Mouse (Mus musculus) kidney, postnatal 0 days (tissue): Measurements from ENCODE around the gene Slc22a23. TPM values are rescaled to one million over a fixed set of nuclear protein-coding genes. Genes with fewer than 3 reads are reported as not detected.

Source experiments
- ATAC-seq: fragments of 200-750 bp; cut with Nextera tagmentation; replicated peaks from 2 replicates; pipeline ENCODE4 v1.8.0; 2017; ENCODE audit warnings: low read depth, moderate number of reproducible peaks, moderate TSS enrichment, moderate library complexity; ENCODE audit not compliant: low FRiP score
- DNase-seq: peaks from one replicate; pipeline ENCODE4 v3.0.0-alpha.2; 2016; ENCODE audit warnings: low spot score
- H3K27ac ChIP-seq: fragments of 300-500 bp; sonication (generic); 2 replicates; pipeline ENCODE4 v1.5.1; 2014; ENCODE audit warnings: mild to moderate bottlenecking
- H3K27me3 ChIP-seq: fragments of 300-500 bp; sonication (generic); 2 replicates; pipeline ENCODE4 v1.6.1; 2014; ENCODE audit warnings: low read length, mixed read lengths; ENCODE audit not compliant: insufficient read depth
- H3K36me3 ChIP-seq: fragments of 300-500 bp; sonication (generic); 2 replicates; pipeline ENCODE4 v1.6.1; 2014; ENCODE audit warnings: low read length, mixed read lengths; ENCODE audit not compliant: insufficient read depth
- H3K4me1 ChIP-seq: fragments of 300-500 bp; sonication (generic); replicated peaks from 2 replicates; pipeline ENCODE4 v1.6.1; 2014; ENCODE audit warnings: antibody characterized with exemption, low read length, mixed read lengths; ENCODE audit not compliant: insufficient read depth
- H3K4me2 ChIP-seq: fragments of 300-500 bp; sonication (generic); 2 replicates; pipeline ENCODE4 v1.6.1; 2014; ENCODE audit warnings: mild to moderate bottlenecking, low read length, moderate library complexity, mixed read lengths
- H3K4me3 ChIP-seq: fragments of 300-500 bp; sonication (generic); replicated peaks from 2 replicates; pipeline ENCODE4 v1.5.1; 2014; ENCODE audit warnings: low read depth, low read length
- H3K9ac ChIP-seq: fragments of 300-500 bp; sonication (generic); 2 replicates; pipeline ENCODE4 v1.6.1; 2014; ENCODE audit warnings: low read depth, low read length
- H3K9me3 ChIP-seq: fragments of 300-500 bp; sonication (generic); replicated peaks from 2 replicates; pipeline ENCODE4 v1.6.1; 2016; ENCODE audit warnings: low read length, inconsistent platforms, mixed read lengths
- CTCF ChIP-seq: IDR thresholded peaks from 2 replicates; pipeline ENCODE4 v1.5.1; 2016; ENCODE audit warnings: antibody characterized with exemption, low read depth, mild to moderate bottlenecking, moderate library complexity
- whole genome bisulfite sequencing: fragments of 180-500 bp; shearing (Covaris S2); extraction: QIAGEN DNeasy Blood & Tissue Kit; methylation state at CpG from one replicate; pipeline ENCODE4 v1.1.7; 2014; 5-methylcytosine and 5-hydroxymethylcytosine counted together
- polyA plus RNA-seq: library from polyadenylated mRNA; unstranded; fragments of >200 nt; fragmentation: Nextera tagmentation; extraction: Ambion mirVana; gene quantifications from 2 replicates; pipeline ENCODE4 v1.2.1, GENCODE M21; 2015

Gene Slc22a23
- polyA plus RNA-seq, 1 experiment from 2014 or later: 4.3 TPM

GRCm38 (mm10) chr13:34295787-34296435 is 49.1 kb downstream of the Slc22a23 start:
- H3K4me1 ChIP-seq: no peaks in the 10 kb centered on the region
- H3K4me3 ChIP-seq: no peak overlapping the region
- ATAC-seq (no peak), DNase-seq (no peak)
- WGBS: 89% methylated on average over 12 of the region's 12 CpGs
- no peak overlapping the region for H3K9ac ChIP-seq
- no peak overlapping the region for H3K4me2 ChIP-seq
- no peaks in the 10 kb centered on the region for H3K36me3 ChIP-seq
- no peak overlapping the region for H3K27ac ChIP-seq
- no peak for TF ChIP-seq CTCF
- no peaks in the 10 kb centered on the region for H3K9me3 ChIP-seq
- H3K27me3 ChIP-seq: no peaks in the 10 kb centered on the region

DNA sequence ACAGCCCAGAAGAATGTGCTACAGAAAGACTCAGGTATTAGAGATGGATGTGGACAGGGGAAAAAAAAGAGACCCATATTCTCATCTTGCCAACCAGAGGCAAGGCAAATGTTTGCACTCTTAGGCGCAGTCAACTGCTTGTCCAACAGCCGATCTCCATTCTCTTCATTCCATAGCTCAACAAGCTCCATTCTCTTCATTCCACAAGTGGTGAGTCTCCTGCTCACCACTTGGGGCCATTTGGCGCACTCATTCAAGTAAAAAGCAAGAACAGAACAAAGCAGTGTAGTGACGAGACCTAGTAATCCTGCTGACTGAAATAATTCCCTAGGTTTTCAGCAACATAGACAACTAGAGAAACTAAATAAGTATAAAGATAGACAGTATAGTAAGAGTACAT is 50.8 kb downstream of the Slc22a23 start:
- peak; percentile 10; the same call in 1 of the 2 replicates for TF ChIP-seq CTCF
- 79% methylated on average over 4 of the region's 4 CpGs for WGBS
- Histone ChIP-seq H3K9me3 (no peaks in the 10 kb centered on the region), H3K4me2 (no peak overlapping the region), H3K4me3 (no peak overlapping the region), H3K9ac (no peak overlapping the region), H3K27ac (no peak overlapping the region), H3K4me1 (no peaks in the 10 kb centered on the region), H3K36me3 (no peaks in the 10 kb centered on the region), H3K27me3 (no peaks in the 10 kb centered on the region)
- ATAC-seq (no peak), DNase-seq (no peak)

DNA sequence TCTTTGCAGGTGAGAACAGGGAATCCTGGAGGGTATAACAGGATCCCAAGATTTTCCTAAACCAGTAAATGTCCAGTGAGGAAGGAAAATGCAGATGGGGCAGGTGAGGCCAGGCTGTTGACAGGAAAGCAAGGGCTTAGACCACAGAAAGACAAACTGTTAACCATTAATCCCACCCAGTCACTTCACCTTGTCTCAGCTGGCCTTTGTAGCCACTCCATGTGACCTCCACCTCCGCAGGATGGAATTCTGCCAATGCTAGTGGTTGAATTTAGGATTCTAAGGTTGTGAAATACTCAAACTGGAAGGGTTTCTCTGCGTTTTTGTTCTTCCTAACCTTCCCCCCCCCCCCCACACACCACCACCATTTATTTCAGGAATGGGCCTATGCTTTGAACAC is 52.9 kb downstream of the Slc22a23 start:
- H3K4me1 ChIP-seq: 0 out of 2 replicates have a peak, but pooled peaks cover 5% of the 10 kb centered on the region
- no peak for TF ChIP-seq CTCF
- no peak overlapping the region for H3K27ac ChIP-seq
- DNase-seq (peak; percentile 41), ATAC-seq (peak; percentile 81; the same call in 1 of the 2 replicates)
- 36% methylated on average over 2 of the region's 2 CpGs for WGBS
- no peak overlapping the region for H3K9ac ChIP-seq
- no peaks in the 10 kb centered on the region for H3K36me3 ChIP-seq
- no peak overlapping the region for H3K4me2 ChIP-seq
- H3K9me3 ChIP-seq: no peaks in the 10 kb centered on the region
- no peak overlapping the region for H3K4me3 ChIP-seq
- no peaks in the 10 kb centered on the region for H3K27me3 ChIP-seq

DNA sequence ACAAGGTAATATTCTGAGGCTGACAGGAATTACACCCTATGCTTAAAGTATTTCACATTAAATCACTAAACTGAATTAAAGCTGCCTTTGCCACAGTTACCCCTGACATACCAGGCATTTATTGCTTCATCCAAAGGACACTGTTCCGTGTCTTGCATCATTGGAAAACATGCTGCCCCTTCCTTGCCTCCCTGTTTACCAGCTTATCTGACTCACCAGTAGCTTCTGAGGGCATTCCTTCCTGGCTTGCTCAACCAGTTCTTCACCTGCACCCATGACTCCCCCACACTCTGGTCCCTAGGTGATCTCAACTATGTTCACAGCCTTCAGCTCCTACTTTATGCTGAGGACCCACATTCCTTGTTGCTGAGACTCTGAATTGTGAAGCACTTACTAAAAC is 54.6 kb downstream of the Slc22a23 start:
- H3K4me3 ChIP-seq: no peak overlapping the region
- DNase-seq (no peak), ATAC-seq (no peak)
- H3K4me1 ChIP-seq: 0 out of 2 replicates have a peak, but pooled peaks cover 5% of the 10 kb centered on the region
- H3K4me2 ChIP-seq: no peak overlapping the region
- H3K27ac ChIP-seq: no peak overlapping the region
- no peaks in the 10 kb centered on the region for H3K9me3 ChIP-seq
- no peak for TF ChIP-seq CTCF
- WGBS: 74% methylated on average over 1 of the region's 1 CpGs
- H3K9ac ChIP-seq: no peak overlapping the region
- H3K36me3 ChIP-seq: no peaks in the 10 kb centered on the region
- no peaks in the 10 kb centered on the region for H3K27me3 ChIP-seq

- Histone ChIP-seq H3K4me1 (0 out of 2 replicates have a peak, but pooled peaks cover 5% of the 10 kb centered on the region), H3K9ac (no peak overlapping the region), H3K4me2 (no peak overlapping the region), H3K9me3 (no peaks in the 10 kb centered on the region), H3K36me3 (no peaks in the 10 kb centered on the region), H3K27me3 (no peaks in the 10 kb centered on the region), H3K4me3 (no peak overlapping the region), H3K27ac (no peak overlapping the region)
- DNase-seq (no peak), ATAC-seq (no peak)
- 74% methylated on average over 2 of the region's 2 CpGs for WGBS
- no peak for TF ChIP-seq CTCF
Observed at GRCm38 (mm10) chr13:34289567-34289966, 55.4 kb downstream of the Slc22a23 start.

DNA sequence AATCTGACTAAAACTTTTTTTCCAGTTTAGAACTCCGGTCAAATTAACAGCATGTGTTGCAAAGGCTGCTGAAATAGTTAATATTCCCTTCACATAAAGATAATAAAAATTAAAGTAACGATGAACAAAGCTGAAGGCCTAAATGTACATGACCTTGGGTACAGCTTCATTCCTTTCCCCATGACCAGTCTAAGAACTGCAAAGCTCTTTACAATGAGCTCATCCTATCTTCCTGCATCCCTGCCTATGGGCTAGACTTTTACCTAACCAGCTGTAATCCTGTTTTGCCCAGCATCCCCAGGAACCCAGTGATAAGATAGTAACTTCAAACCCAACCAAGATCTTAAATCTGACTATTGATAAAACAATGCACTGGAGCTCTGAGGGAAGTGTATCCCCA is 56.9 kb downstream of the Slc22a23 start:
- Histone ChIP-seq H3K9me3 (no peaks in the 10 kb centered on the region), H3K9ac (no peak overlapping the region), H3K4me3 (no peak overlapping the region), H3K27me3 (no peaks in the 10 kb centered on the region), H3K4me2 (no peak overlapping the region), H3K27ac (no peak overlapping the region), H3K4me1 (0 out of 2 replicates have a peak, but pooled peaks cover 5% of the 10 kb centered on the region), H3K36me3 (no peaks in the 10 kb centered on the region)
- ATAC-seq (no peak), DNase-seq (no peak)
- 54% methylated on average over 2 of the region's 2 CpGs for WGBS
- no peak for TF ChIP-seq CTCF
